Mouse (Mus musculus) MEL (cell line): ENCODE measurements around the gene Kcnmb1. TPM values are rescaled to one million over a fixed set of nuclear protein-coding genes. Genes with fewer than 3 reads are reported as not detected.

Experiments used
- polyA plus RNA-seq, 2 experiments: library from polyadenylated mRNA; stranded (reverse) in 1 of 2; unstranded in 1 of 2; fragments of >175 nt in 1 of 2; fragments of >200 nt in 1 of 2; gene quantifications; 2 replicates each; pipeline versions ENCODE4 v1.2.1 to v1.2.4; 2012; ENCODE audit warnings: low replicate concordance in 2 of 2, low read depth in 1 of 2; ENCODE audit not compliant: insufficient read length in 2 of 2, insufficient read depth in 1 of 2, missing spikeins in 1 of 2
- total RNA-seq: library from RNA; depleted of rRNA; stranded (reverse); fragments of 300-350 nt; gene quantifications from 2 replicates; pipeline ENCODE4 v1.2.3, GENCODE M21; 2012; rRNA removed

The Kcnmb1 gene
- total and polyA plus RNA-seq, 3 experiments, result 0.15 to 0.85 TPM; not detected in 1

Other genes with a start within 250 kb of the Kcnmb1 start
- 0.04 TPM in 1 of 2 replicates, not detected in the other for gene Kcnip1, start 30.1 kb downstream of the Kcnmb1 start, total RNA-seq
- gene Kcnip1, start 30.1 kb downstream of the Kcnmb1 start, polyA plus RNA-seq, result under 1 TPM in 1 of 2 experiments, not detected in 1; 0.06 TPM
- 52.3 and 55.7 TPM in 2 replicates for gene Lcp2, start 83.9 kb downstream of the Kcnmb1 start, total RNA-seq
- 10 to 100 TPM; 66.4 to 70.0 TPM for gene Lcp2, start 83.9 kb downstream of the Kcnmb1 start, polyA plus RNA-seq
- gene 4930469K13Rik, start 135.5 kb downstream of the Kcnmb1 start, total RNA-seq, result 0.23 TPM in 1 of 2 replicates, not detected in the other
- gene 4930469K13Rik, start 135.5 kb downstream of the Kcnmb1 start, polyA plus RNA-seq, result under 1 TPM in 1 of 2 experiments, not detected in 1; 0.29 TPM
- gene Foxi1, start 245.1 kb downstream of the Kcnmb1 start, total RNA-seq, result not detected in 2 replicates
- gene Foxi1, start 245.1 kb downstream of the Kcnmb1 start, polyA plus RNA-seq, result not detected